Mouse (Mus musculus) stomach, postnatal 0 days (tissue): ENCODE data around the gene Klf9. TPM values are rescaled to one million over a fixed set of nuclear protein-coding genes. Genes with fewer than 3 reads are reported as not detected.

Source experiments
- ATAC-seq: fragments of 200-750 bp; cut with Nextera tagmentation; 2 replicates; pipeline ENCODE4 v1.8.0; 2017; ENCODE audit not compliant: low FRiP score, low TSS enrichment
- DNase-seq: peaks from one replicate; pipeline ENCODE4 v3.0.0-alpha.2; 2016; ENCODE audit warnings: low spot score
- H3K27ac ChIP-seq: fragments of 300-500 bp; sonication (generic); replicated peaks from 2 replicates; pipeline ENCODE4 v1.5.1; 2014; ENCODE audit warnings: mild to moderate bottlenecking, control low read depth
- H3K27me3 ChIP-seq: fragments of 300-500 bp; sonication (generic); 2 replicates; pipeline ENCODE4 v1.6.1; 2014; ENCODE audit warnings: low read length; ENCODE audit not compliant: control insufficient read depth, insufficient read depth
- H3K36me3 ChIP-seq: fragments of 300-500 bp; sonication (generic); 2 replicates; pipeline ENCODE4 v1.6.1; 2014; ENCODE audit warnings: low read length, mixed read lengths; ENCODE audit not compliant: control insufficient read depth, insufficient read depth
- H3K4me1 ChIP-seq: fragments of 300-500 bp; sonication (generic); replicated peaks from 2 replicates; pipeline ENCODE4 v1.6.1; 2014; ENCODE audit warnings: antibody characterized with exemption; ENCODE audit not compliant: control insufficient read depth, insufficient read depth
- H3K4me2 ChIP-seq: fragments of 300-500 bp; sonication (generic); replicated peaks from 2 replicates; pipeline ENCODE4 v1.6.1; 2014; ENCODE audit warnings: low read depth, mild to moderate bottlenecking, control low read depth, moderate library complexity
- H3K4me3 ChIP-seq: fragments of 300-500 bp; sonication (generic); 2 replicates; pipeline ENCODE4 v1.5.1; 2014; ENCODE audit warnings: low read depth, low read length, control low read depth
- H3K9ac ChIP-seq: fragments of 300-500 bp; sonication (generic); 2 replicates; pipeline ENCODE4 v1.6.1; 2014; ENCODE audit warnings: mild to moderate bottlenecking, low read length, control low read depth, mixed read lengths
- H3K9me3 ChIP-seq: fragments of 300-500 bp; sonication (generic); 2 replicates; pipeline ENCODE4 v1.6.1; 2016; ENCODE audit warnings: low read length; ENCODE audit not compliant: control insufficient read depth
- CTCF ChIP-seq: IDR thresholded peaks from 2 replicates; pipeline ENCODE4 v1.5.1; 2016; ENCODE audit warnings: antibody characterized with exemption, low read depth, mild to moderate bottlenecking, moderate library complexity
- EP300 ChIP-seq: optimal IDR thresholded peaks from 2 replicates; pipeline ENCODE3; 2016; ENCODE audit warnings: antibody characterized with exemption
- WGBS: fragments of 180-500 bp; shearing (Covaris S2); extraction: QIAGEN DNeasy Blood & Tissue Kit; methylation state at CpG from one replicate; pipeline ENCODE4 v1.1.7; 2014; 5-methylcytosine and 5-hydroxymethylcytosine counted together
- polyA plus RNA-seq: library from polyadenylated mRNA; unstranded; fragments of >200 nt; fragmentation: Nextera tagmentation; extraction: Ambion mirVana; gene quantifications from 2 replicates; pipeline ENCODE4 v1.2.1, GENCODE M21; 2015

Gene Klf9
- polyA plus RNA-seq, 1 experiment from 2014 or later = 17.4 TPM

DNA sequence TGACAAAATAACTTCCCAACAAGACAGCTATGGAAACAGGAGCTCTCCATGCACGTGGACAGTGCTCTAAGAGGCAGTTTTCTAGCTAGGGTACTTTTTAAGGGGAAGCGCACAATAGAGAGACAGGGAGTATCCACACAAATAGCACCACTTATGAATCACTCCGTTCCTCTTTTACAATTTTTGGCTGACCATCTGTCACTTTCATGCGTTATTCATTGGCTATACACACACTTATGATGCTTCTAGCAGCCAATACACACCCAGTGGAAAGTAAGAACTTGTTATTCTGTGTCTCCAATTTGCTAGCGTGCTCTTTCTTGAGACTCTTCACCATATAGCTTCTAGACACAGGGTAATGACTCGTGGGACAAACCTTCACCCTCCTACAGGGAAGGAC, 46.7 kb downstream of the Klf9 start:
- Histone ChIP-seq H3K4me3 (no peak overlapping the region), H3K27me3 (no peaks in the 10 kb centered on the region), H3K4me2 (no peak overlapping the region), H3K27ac (no peak overlapping the region), H3K9me3 (no peaks in the 10 kb centered on the region), H3K36me3 (no peaks in the 10 kb centered on the region), H3K9ac (no peak overlapping the region), H3K4me1 (no peaks in the 10 kb centered on the region)
- TF ChIP-seq CTCF = no peak
- no peak for TF ChIP-seq EP300
- no peak for DNase-seq
- no peak for ATAC-seq
- 84% methylated on average over 6 of the region's 6 CpGs for WGBS

DNA sequence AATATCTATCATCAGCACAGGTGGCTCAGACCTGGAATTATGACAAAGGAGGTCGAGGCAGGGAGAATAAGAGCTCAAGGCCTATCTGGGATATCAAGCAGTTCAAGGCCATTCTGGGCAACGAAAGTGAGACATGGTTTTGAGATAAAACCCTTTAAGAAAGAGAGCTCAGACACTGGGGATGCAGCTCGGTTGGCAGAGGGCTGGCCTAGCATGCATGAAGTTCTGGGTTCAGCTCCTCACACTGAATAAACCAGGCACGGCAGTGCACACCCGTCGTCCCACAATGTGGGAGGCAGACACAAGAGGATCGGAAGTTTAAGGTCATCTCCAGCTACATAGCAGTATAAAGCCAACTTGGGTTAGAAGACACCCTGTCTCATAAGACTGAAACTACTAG, 48.0 kb downstream of the Klf9 start:
- 88% methylated on average over 7 of the region's 7 CpGs for WGBS
- no peak for ATAC-seq

GRCm38 (mm10) chr19:23189744-23190143, 48.7 kb downstream of the Klf9 start:
- Histone ChIP-seq H3K27me3 (no peaks in the 10 kb centered on the region), H3K9me3 (no peaks in the 10 kb centered on the region), H3K27ac (no peak overlapping the region), H3K9ac (no peak overlapping the region), H3K36me3 (no peaks in the 10 kb centered on the region), H3K4me2 (no peak overlapping the region), H3K4me1 (no peaks in the 10 kb centered on the region), H3K4me3 (no peak overlapping the region)
- ATAC-seq (no peak), DNase-seq (no peak)
- TF ChIP-seq CTCF (no peak), EP300 (no peak)
- 55% methylated on average over 1 of the region's 1 CpGs for WGBS

More for the DNA sequence above, 48.0 kb downstream of the Klf9 start:
- Histone ChIP-seq H3K27ac (no peak overlapping the region), H3K9ac (no peak overlapping the region), H3K4me3 (no peak overlapping the region), H3K4me1 (no peaks in the 10 kb centered on the region), H3K27me3 (no peaks in the 10 kb centered on the region), H3K4me2 (no peak overlapping the region), H3K36me3 (no peaks in the 10 kb centered on the region), H3K9me3 (no peaks in the 10 kb centered on the region)
- no peak for DNase-seq
- no peak for TF ChIP-seq EP300

- Histone ChIP-seq H3K27me3 (no peaks in the 10 kb centered on the region), H3K4me2 (no peak overlapping the region), H3K36me3 (no peaks in the 10 kb centered on the region), H3K4me1 (no peaks in the 10 kb centered on the region), H3K9me3 (no peaks in the 10 kb centered on the region), H3K4me3 (no peak overlapping the region), H3K27ac (no peak overlapping the region), H3K9ac (no peak overlapping the region)
- WGBS = 94% methylated on average over 6 of the region's 6 CpGs
- DNase-seq = no peak
- ATAC-seq = no peak
- TF ChIP-seq EP300 (no peak), CTCF (no peak)
Measured at GRCm38 (mm10) chr19:23191486-23191885, 50.5 kb downstream of the Klf9 start.

DNA sequence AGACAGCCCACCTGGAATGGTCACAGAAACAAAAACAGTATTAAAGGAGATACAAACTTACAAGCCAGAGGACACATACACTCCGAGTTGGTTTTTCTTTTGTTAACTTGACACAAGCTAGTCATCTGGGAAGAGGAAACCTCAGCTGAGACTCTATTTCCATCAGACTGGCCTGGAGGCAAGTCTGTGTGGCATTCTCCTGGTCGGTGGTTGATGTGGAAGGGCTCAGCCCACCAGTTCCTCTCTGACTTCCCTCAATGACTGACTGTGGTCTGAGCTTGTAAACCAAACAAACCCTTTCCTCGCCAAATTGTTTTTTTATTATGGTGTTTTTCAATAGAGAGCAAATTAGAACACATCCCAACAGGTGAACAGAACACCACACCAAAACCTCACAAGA, 52.0 kb downstream of the Klf9 start:
- DNase-seq = no peak
- WGBS = 73% methylated on average over 3 of the region's 3 CpGs
- no peak for ATAC-seq
- no peak overlapping the region for H3K4me2 ChIP-seq
- no peak overlapping the region for H3K27ac ChIP-seq
- no peak for TF ChIP-seq CTCF
- no peak for TF ChIP-seq EP300
- no peak overlapping the region for H3K9ac ChIP-seq
- H3K36me3 ChIP-seq = no peaks in the 10 kb centered on the region
- H3K4me3 ChIP-seq = no peak overlapping the region
- H3K4me1 ChIP-seq = no peaks in the 10 kb centered on the region
- H3K9me3 ChIP-seq = no peaks in the 10 kb centered on the region
- H3K27me3 ChIP-seq = no peaks in the 10 kb centered on the region

DNA sequence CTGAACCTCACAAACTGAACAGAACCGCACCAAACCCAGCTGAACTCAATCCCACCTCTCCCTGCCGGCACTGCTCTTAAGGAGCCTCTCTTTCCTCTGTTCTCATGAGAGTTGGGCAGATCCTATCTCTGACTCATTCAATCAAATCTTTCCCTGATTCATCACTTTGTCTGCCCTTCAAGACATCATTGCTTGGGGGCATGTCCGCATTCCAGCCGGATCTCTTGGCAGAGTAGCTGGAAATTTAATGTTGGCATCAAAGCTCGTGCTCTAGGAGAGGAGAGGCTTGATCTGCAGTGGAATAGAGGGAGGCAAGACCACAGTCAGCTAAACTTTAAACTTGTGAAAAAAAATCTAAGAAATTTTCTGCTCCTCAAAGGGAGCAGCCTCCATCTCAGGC, 61.1 kb downstream of the Klf9 start:
- TF ChIP-seq EP300 (no peak), CTCF (no peak)
- ATAC-seq = no peak
- Histone ChIP-seq H3K27me3 (no peaks in the 10 kb centered on the region), H3K27ac (no peak overlapping the region), H3K4me1 (no peaks in the 10 kb centered on the region), H3K4me2 (no peak overlapping the region), H3K36me3 (peaks cover 8% of the 10 kb centered on the region; the same call in 1 of the 2 replicates), H3K4me3 (no peak overlapping the region), H3K9me3 (no peaks in the 10 kb centered on the region), H3K9ac (no peak overlapping the region)
- DNase-seq = no peak
- 90% methylated on average over 5 of the region's 5 CpGs for WGBS
